Mouse (Mus musculus) inflammation-experienced regulatory T-cells, adult 6 months (primary cell): Measurements from ENCODE around the gene Rdh9. TPM values are rescaled to one million over a fixed set of nuclear protein-coding genes. Genes with fewer than 3 reads are reported as not detected.

Experiments
- polyA plus RNA-seq, 3 experiments: library from polyadenylated mRNA; unstranded; fragments of 100-300 nt; shearing (Covaris generic); gene quantifications; one replicate each; pipeline ENCODE4 v1.2.1; 2017

The Rdh9 gene
- polyA plus RNA-seq, 3 experiments from 2014 or later = 1.3 TPM; not detected in 2

Other genes with a start within 250 kb of the Rdh9 start
- not detected for gene Nxph4, start 241.8 kb upstream of the Rdh9 start, polyA plus RNA-seq
- 1 to 10 TPM in 1 of 3 experiments, under 1 TPM in 1, not detected in 1; 0.04 to 1.4 TPM for gene Lrp1, start 155.2 kb upstream of the Rdh9 start, polyA plus RNA-seq
- 100 to 1,000 TPM; 148 to 195 (median 176) TPM for gene Stat6, start 133.4 kb upstream of the Rdh9 start, polyA plus RNA-seq
- gene Nemp1, start 109.5 kb upstream of the Rdh9 start, polyA plus RNA-seq = 1 to 10 TPM; 3.7 to 5.9 (median 5.7) TPM
- gene Nab2, start 107.8 kb upstream of the Rdh9 start, polyA plus RNA-seq = 1 to 10 TPM; 7.5 to 9.5 (median 7.8) TPM
- not detected for gene Myo1a, start 71.2 kb upstream of the Rdh9 start, polyA plus RNA-seq
- gene Tac2, start 51.9 kb upstream of the Rdh9 start, polyA plus RNA-seq = not detected
- under 1 TPM; 0.31 to 0.95 (median 0.64) TPM for gene Zbtb39, start 36.8 kb upstream of the Rdh9 start, polyA plus RNA-seq
- gene Gpr182, start 24.7 kb upstream of the Rdh9 start, polyA plus RNA-seq = under 1 TPM; 0.14 to 0.44 (median 0.37) TPM
- gene Rdh1, start 16.7 kb upstream of the Rdh9 start, polyA plus RNA-seq = under 1 TPM in 2 of 3 experiments, not detected in 1; 0.28 TPM
- 1 to 10 TPM in 1 of 3 experiments, under 1 TPM in 1, not detected in 1; 0.36 to 1.1 TPM for gene Rdh16f1, start 16.6 kb upstream of the Rdh9 start, polyA plus RNA-seq
- not detected for gene Rdh16, start 24.8 kb downstream of the Rdh9 start, polyA plus RNA-seq
- gene Rdh19, start 73.5 kb downstream of the Rdh9 start, polyA plus RNA-seq = not detected
- gene Rdh16f2, start 90.1 kb downstream of the Rdh9 start, polyA plus RNA-seq = not detected
- gene Rdh7, start 112.4 kb downstream of the Rdh9 start, polyA plus RNA-seq = not detected
- not detected for gene Sdr9c7, start 122.1 kb downstream of the Rdh9 start, polyA plus RNA-seq
- gene Hsd17b6, start 231.2 kb downstream of the Rdh9 start, polyA plus RNA-seq = not detected
- 10 to 100 TPM; 18.1 to 73.7 (median 18.2) TPM for gene Prim1, start 238.8 kb downstream of the Rdh9 start, polyA plus RNA-seq